Mouse (Mus musculus) natural killer cell, adult 2 months (primary cell): ENCODE measurements around the gene Nell1.

Source experiments
- DNase-seq, 2 experiments: peaks; one replicate each; pipeline ENCODE4 v3.0.0; 2022; ENCODE audit warnings: low spot score in 2 of 2

The Nell1 gene

DNA sequence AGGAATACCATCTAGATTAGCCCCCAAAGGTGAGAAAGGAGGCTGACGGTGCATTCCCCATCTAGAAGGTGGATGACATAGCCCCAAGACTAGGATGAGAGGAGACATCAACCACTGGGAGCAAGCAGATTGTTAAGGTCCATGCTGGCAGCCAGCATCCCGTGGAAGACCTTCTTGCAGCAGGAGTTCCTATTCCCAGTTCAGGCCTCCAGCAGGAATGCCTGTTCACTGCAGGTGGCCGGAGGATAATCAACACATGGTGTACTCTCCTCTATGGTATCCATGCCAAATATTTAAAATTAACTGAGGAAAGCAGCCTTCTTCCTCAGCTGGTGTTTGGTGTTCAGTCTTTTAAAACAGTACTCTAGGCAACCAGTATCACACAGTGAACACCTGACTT is 574.9 kb downstream of the Nell1 start:
- DNase-seq, result no peak

DNA sequence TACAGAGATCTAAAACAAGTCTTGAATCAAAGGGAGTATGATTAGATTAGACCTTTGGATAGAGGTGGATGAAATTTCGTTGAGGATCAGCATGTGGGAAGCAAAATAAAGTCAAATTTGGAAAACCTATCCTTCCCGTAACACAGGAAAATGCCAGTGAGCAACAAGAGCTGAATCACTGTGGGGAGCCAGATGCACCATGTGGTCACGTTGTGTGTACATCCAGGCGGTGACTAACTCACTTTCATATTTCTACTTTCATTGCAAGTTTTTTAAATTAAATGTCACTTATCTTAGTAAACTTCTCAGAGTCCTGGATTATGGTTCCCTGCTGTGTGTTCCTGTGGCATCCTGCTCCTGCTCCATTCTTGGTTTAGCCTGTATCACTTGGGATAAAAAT is 576.8 kb downstream of the Nell1 start:
- DNase-seq, result no peak

- DNase-seq, result no peak
These were observed 588.0 kb downstream of the Nell1 start for GRCm38 (mm10) chr7:50562708-50563107.

DNA sequence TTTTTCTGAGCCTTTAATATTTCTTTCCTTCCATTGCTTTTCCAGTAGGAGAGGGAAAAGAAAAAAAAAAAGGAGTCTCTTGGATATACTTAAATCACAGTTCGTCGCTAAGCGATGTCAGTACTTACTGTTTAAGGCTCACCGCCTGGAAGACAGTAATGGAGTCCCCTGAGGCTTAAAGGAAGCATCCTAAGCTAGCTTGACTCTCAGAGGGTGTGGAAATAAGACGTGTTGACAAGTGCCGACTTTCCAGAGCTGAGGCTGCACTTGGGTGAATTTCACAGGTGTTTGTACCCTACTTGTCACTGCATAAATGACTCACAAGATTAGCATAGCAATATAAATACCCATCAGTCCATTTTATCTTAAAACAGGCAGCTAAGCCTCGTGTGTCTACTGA is 599.2 kb downstream of the Nell1 start:
- no peak for DNase-seq

DNA sequence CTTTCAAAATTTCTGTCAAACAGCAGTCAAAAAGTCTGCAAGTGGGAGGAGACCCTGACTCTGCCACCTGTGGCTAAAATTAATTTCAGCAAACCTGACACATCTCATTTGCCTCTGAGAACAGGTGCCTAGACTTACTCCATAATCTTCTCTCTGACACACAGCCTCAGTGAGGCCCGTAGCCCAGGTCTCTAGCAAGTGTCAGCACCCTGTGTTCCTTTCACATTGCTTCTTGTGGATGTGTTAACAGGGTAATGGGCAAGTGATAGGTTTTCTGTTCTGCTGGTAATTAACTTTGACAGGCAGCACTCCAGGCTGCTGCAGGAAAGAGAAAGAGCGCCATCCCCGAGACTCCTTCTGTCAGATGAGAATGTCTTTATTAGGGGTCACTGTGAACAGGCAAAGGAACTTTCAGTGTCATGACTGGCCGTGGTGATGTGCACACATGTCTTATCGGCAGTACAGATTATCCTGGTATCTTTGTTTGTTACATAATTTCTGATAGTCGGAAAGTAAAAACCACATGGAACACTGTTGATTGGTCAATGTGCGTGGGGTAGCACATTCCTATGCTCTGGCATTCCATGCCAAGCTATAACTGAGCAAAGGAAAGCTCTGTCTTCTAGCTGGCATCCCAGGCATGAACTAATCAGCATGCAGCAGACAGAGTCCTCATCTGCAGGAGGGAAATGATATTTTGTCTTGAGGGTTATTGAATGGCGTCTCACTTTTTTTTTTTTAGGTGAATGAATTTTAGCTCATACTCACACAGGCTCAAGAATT is 614.2 kb downstream of the Nell1 start:
- no peak for DNase-seq

DNA sequence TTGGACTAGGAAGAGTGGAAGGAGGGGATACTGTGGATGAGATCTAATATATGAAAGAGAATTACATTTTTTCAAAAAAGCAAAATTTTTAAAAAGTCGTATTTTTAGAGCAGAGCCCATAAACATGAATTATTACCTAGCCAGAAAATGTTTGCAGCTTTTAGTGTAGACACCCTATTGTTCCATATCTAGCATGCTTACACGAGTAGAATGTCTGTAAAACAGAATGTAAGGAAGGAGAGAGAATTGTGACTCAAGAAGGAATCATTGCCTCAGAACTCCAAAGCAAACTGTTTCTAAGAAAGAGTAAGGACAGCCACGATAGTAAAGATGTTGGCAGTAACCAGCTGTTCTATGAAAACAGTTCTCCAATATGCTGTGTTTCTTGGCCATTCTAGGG is 624.2 kb downstream of the Nell1 start, which contains the start of gene 4933405O20Rik:
TSS of gene 4933405O20Rik (plus strand) at position 301 of the 400 bp plus-strand sequence.
- no peak for DNase-seq

DNA sequence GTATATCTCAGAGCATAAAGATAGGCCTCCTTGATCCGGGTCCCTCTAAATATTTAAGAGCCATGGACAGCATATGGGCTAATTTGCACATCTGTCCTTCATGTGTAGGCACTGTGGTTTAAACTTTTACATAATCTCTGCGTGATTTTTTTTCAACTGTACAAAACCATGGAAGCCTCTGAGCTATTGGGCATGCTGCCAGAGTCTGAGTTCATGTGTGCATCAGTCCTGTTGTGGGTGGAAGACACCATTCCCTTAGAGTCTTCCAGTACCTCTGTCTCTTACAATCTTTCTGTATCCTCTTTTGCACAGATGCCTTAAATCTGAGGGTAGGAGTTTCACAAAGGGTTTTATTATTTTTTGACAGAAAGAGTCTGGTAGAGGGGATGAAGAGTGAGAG is 639.4 kb downstream of the Nell1 start:
- no peak for DNase-seq

DNA sequence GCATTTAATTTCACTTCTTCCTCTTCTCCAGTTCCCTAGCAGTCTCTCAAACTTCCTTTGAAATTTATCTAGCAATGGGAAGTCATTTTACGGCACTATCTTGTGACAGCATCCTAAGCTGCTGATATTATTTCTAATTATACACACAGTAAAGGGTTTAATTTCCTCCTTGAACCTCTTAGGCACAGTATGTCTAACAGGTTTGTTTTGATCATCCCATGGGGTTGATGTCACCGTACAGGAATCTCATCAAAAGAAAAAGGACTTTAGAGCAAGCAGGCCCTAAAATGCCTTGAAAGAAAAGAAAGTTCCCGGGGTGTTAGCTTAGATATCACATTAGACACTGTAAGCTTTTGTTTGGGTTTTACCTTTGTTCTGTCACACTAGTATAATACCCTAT is 654.5 kb downstream of the Nell1 start:
- no peak for DNase-seq

- no peak for DNase-seq
These were observed 658.5 kb downstream of the Nell1 start for GRCm38 (mm10) chr7:50633147-50633546.

- no peak for DNase-seq
These were observed 697.6 kb downstream of the Nell1 start for GRCm38 (mm10) chr7:50672266-50672665.

GRCm38 (mm10) chr7:50675444-50675843 is 700.8 kb downstream of the Nell1 start:
- DNase-seq, result no peak

DNA sequence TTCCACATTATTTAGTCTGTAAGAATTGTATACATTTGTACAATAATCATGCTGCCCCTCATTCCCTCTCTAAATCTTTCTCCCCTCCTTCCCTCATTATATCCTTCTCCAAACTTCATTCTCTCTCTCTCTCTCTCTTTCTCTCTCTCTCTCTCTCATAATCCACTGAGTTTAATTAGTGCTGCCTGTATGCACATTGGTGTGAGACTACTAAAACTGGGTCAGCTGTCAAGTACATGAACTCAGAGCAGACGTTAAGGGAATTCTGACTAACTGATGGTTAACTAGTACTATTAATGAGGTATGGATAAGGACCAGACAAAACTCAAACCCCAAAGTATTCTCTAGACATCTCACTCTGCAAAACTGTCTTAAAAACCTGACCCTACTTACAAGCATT is 702.8 kb downstream of the Nell1 start:
- DNase-seq, result no peak

- DNase-seq, result no peak
These were observed 711.7 kb downstream of the Nell1 start for GRCm38 (mm10) chr7:50686337-50686736.

- no peak for DNase-seq
These were observed 750.5 kb downstream of the Nell1 start for GRCm38 (mm10) chr7:50725166-50725565.

- DNase-seq, result no peak
These were observed 756.3 kb downstream of the Nell1 start for GRCm38 (mm10) chr7:50730951-50731350.

DNA sequence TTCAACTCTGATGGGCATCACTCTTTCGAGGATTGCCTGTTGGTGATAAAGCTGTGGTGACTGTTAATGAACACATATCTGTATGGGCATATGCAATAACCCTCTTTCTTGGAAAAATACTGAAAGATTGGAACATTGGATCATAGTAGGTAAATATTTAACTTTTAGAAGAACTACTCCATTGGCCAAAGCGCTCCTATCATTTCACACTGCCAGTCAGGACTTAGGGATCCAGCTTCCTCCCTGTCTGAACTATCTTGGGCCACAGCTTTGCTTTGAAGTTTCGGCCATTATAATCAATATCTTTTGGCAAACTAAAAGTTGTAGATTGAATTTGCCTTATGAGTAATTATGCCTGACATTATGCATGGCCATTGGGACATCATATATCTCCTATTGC is 780.9 kb downstream of the Nell1 start:
- DNase-seq, result no peak

DNA sequence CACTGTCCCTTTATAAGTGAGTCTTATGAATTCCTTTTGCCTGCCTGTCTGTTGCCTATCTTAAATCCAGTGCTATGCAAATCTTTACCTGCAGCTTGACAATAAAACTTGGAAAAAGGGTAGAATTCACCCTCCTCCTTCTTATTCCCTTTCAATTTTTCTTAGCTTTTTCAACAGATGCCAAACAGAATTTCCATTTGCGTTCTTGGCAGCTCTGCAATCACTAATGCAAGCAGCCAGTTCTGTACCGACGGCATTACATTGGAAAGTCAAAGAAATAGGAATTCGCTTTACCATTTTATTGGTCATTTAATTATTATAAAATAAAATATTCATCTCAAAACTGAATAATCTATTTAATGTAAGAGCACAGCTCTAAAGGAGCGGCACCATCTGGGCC is 781.7 kb downstream of the Nell1 start:
- no peak for DNase-seq

GRCm38 (mm10) chr7:50773516-50773915 is 798.9 kb downstream of the Nell1 start:
- no peak for DNase-seq

DNA sequence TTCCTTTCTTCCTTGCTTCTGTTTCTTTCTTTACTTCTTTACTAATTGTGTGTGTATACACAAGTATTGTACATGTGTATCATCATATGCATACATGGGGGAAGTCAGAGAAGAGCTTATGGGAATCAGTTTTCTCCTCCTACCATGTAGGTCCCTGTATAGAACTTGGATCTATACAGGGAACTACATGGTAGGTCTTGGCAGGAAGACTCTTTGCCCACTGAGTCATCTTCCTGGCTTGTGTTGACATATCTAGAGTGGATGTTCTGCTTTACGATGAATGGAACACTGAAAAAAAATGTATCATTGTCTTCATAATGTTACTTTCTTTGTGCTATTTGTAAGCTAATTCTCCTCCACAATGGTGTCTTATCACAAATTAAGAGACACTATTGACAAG is 806.4 kb downstream of the Nell1 start:
- no peak for DNase-seq

- no peak for DNase-seq
These were observed 809.0 kb downstream of the Nell1 start for GRCm38 (mm10) chr7:50783652-50784051.

- DNase-seq, result no peak
These were observed 851.5 kb downstream of the Nell1 start for GRCm38 (mm10) chr7:50826180-50826579.

DNA sequence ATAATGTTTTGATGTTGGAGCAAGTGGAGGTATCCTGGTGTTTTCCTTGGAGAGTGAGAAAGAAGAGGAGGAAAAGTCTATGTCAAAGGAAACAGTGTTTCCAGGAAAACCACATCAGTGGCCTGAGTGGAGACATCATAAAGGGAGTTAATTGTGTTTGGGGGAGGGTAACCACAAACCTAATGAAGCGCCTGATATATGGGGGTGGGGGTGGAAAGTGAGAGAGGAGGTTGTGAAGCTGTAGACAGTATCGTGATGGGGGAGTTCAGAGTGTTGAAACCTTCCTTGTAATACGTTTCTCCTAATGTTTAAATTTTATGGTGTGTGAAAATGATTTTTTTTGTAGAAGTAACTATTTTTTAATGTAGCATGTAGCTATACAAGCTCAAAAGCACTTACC is 858.1 kb downstream of the Nell1 start:
- DNase-seq, result no peak

GRCm38 (mm10) chr7:50842646-50843045 is 868.0 kb downstream of the Nell1 start:
- no peak for DNase-seq

DNA sequence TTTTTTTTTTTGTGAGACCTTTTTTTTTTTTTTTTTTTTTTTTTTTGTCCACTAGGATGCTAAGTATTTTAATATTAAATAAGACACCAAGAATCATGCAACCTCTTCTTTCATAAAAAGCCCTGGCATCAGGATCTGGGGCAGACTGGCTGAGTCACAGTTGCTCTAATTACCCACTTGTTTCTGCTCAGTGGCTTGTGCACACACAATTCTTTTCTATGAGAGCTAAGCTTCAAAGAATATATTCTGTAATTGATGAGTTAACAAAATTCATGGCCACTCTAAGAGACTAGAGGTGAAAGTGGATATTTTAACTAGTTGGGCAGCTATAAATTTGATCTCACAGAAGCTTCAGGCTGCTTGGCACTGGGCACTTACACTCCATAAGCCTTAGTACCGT is 873.3 kb downstream of the Nell1 start:
- no peak for DNase-seq
